Mouse (Mus musculus) spleen, adult 2 months (tissue): ENCODE results near the gene Rab11a. TPM values are rescaled to one million over a fixed set of nuclear protein-coding genes. Genes with fewer than 3 reads are reported as not detected.
"Not testable (repeated sequence)": the region's sequence is repeated elsewhere in the genome, so short reads cannot be mapped to it uniquely, and the experiment has no call there.

Source experiments
- DNase-seq, 2 experiments: peaks; one replicate each; pipeline versions ENCODE4 v3.0.0 to v3.0.0-alpha.2; 2012 to 2021; ENCODE audit warnings: low spot score in 2 of 2, low read depth in 1 of 2
- H3K27ac ChIP-seq: fragments of 200-500 bp; 2 replicates; pipeline ENCODE4 v1.5.1; 2012; ENCODE audit warnings: low read length, inconsistent platforms; ENCODE audit not compliant: insufficient read depth
- H3K27me3 ChIP-seq: fragments of 200-500 bp; 2 replicates; pipeline ENCODE4 v1.6.1; 2012; ENCODE audit warnings: mild to moderate bottlenecking, moderate library complexity, low read length, inconsistent platforms; ENCODE audit not compliant: control insufficient read depth, insufficient read depth
- H3K36me3 ChIP-seq: fragments of 200-500 bp; 2 replicates; pipeline ENCODE4 v1.6.1; 2012; ENCODE audit warnings: mild to moderate bottlenecking, low read length, inconsistent platforms; ENCODE audit not compliant: control insufficient read depth, insufficient read depth
- H3K4me1 ChIP-seq: fragments of 200-500 bp; 2 replicates; pipeline ENCODE4 v1.6.1; 2011; ENCODE audit warnings: inconsistent platforms; ENCODE audit not compliant: control insufficient read depth, insufficient read depth, insufficient read length
- H3K4me3 ChIP-seq: fragments of 200-500 bp; 2 replicates; pipeline ENCODE4 v1.5.1; 2011; ENCODE audit warnings: mild to moderate bottlenecking, inconsistent platforms; ENCODE audit not compliant: insufficient read depth, insufficient read length; ENCODE audit errors: extremely low read depth
- CTCF ChIP-seq: fragments of 200-500 bp; IDR thresholded peaks from 2 replicates; pipeline ENCODE4 v1.5.1; 2011; ENCODE audit warnings: mild to moderate bottlenecking, inconsistent platforms; ENCODE audit not compliant: insufficient read depth, insufficient read length, insufficient replicate concordance; ENCODE audit errors: extremely low read depth
- POLR2A ChIP-seq: fragments of 200-500 bp; IDR thresholded peaks from 2 replicates; pipeline ENCODE4 v1.6.1; 2011; ENCODE audit warnings: low read depth, low read length, inconsistent platforms
- WGBS: fragments of 180-500 bp; shearing (Covaris S2); methylation state at CpG from one replicate; pipeline ENCODE4 v1.1.7; 2018; 5-methylcytosine and 5-hydroxymethylcytosine counted together
- polyA plus RNA-seq: library from polyadenylated mRNA; depleted of rRNA; stranded (reverse); fragments of >200 nt; gene quantifications from 2 replicates; pipeline ENCODE4 v1.2.3, GENCODE M21; 2012

Rab11a gene
- polyA plus RNA-seq, 1 experiment: 38.4 TPM

GRCm38 (mm10) chr9:64734166-64734565, 3.4 kb downstream of the Rab11a start:
- Histone ChIP-seq H3K36me3 (no peaks in the 10 kb centered on the region; the same call in 1 of the 2 replicates), H3K4me1 (peaks cover 5% of the 10 kb centered on the region; the same call in 1 of the 2 replicates), H3K4me3 (no peak overlapping the region), H3K27ac (no peak overlapping the region), H3K27me3 (no peaks in the 10 kb centered on the region)
- WGBS: 58% methylated on average over 6 of the region's 6 CpGs
- no peak for DNase-seq
- TF ChIP-seq CTCF: no peak
- TF ChIP-seq POLR2A: no peak

DNA sequence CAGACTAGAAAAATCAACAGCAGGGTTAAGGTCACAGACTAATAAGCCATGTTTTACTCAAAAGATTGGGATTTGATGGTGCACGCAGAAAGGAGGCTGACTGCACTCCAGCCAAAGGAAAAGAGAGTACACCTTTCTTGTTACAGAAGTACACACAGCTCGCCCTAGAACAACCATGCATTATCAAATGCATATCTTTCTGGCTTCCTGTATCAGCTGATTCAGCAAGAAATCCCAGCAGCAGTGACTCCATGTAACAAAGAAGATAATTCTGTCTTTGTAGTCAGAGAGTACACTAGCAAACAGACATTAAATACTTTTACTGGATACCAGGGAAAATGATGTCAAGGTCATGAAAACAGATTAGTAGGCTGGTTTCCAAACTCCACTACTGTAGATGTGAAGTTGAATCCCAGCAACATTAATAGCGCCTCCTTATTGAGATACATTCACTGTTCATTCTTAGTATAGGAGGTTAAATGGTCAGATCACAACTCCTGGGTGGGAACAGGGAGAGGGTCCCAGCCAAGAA, 6.5 kb downstream of the Rab11a start:
- no peak overlapping the region for H3K4me3 ChIP-seq
- H3K27me3 ChIP-seq: no peaks in the 10 kb centered on the region
- H3K36me3 ChIP-seq: peaks cover 8% of the 10 kb centered on the region
- H3K4me1 ChIP-seq: peaks cover 2% of the 10 kb centered on the region; the same call in 1 of the 2 replicates
- no peak for DNase-seq
- TF ChIP-seq CTCF (no peak), POLR2A (no peak)
- WGBS: 87% methylated on average over 3 of the region's 3 CpGs
- no peak overlapping the region for H3K27ac ChIP-seq

GRCm38 (mm10) chr9:64726454-64726853, 11.1 kb downstream of the Rab11a start:
- H3K36me3 ChIP-seq: peaks cover 17% of the 10 kb centered on the region
- H3K4me1 ChIP-seq: no peaks in the 10 kb centered on the region
- DNase-seq: no peak
- no peaks in the 10 kb centered on the region for H3K27me3 ChIP-seq
- WGBS: 94% methylated on average over 5 of the region's 5 CpGs
- no peak overlapping the region for H3K27ac ChIP-seq
- no peak for TF ChIP-seq POLR2A
- TF ChIP-seq CTCF: no peak
- no peak overlapping the region for H3K4me3 ChIP-seq

- DNase-seq: no peak
- Histone ChIP-seq H3K27ac (no peak overlapping the region), H3K27me3 (no peaks in the 10 kb centered on the region), H3K4me1 (no peaks in the 10 kb centered on the region), H3K4me3 (no peak overlapping the region), H3K36me3 (peaks cover 13% of the 10 kb centered on the region)
- WGBS: 90% methylated on average over 5 of the region's 5 CpGs
- TF ChIP-seq CTCF (no peak), POLR2A (no peak)
Measured at GRCm38 (mm10) chr9:64719526-64720163, 17.9 kb downstream of the Rab11a start.

DNA sequence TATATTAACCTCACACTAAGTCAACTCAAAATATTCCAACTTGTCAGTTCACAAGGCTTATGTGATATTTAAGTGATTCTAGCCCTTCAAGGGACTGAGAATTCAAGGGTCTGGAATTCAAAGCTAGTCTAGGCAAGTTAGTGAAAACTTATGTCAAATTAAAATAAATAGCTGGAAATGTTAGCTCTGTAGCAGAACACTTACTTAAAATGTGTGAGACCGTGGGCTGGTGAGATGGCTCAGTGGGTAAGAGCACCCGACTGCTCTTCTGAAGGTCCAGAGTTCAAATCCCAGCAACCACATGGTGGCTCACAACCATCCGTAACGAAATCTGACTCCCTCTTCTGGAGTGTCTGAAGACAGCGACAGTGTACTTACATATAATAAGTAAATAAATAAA, 27.3 kb downstream of the Rab11a start:
- not testable (repeated sequence) for H3K27ac ChIP-seq, DNase-seq, H3K36me3 ChIP-seq, H3K4me3 ChIP-seq, H3K27me3 ChIP-seq, H3K4me1 ChIP-seq
- 92% methylated on average over 5 of the region's 5 CpGs for WGBS

GRCm38 (mm10) chr9:64704073-64704840, 33.3 kb downstream of the Rab11a start:
- Histone ChIP-seq H3K27me3 (no peaks in the 10 kb centered on the region), H3K4me3 (no peak overlapping the region), H3K4me1 (peaks cover 14% of the 10 kb centered on the region), H3K36me3 (peaks cover 6% of the 10 kb centered on the region; the same call in 1 of the 2 replicates), H3K27ac (no peak overlapping the region)
- TF ChIP-seq CTCF (no peak), POLR2A (no peak)
- 81% methylated on average over 5 of the region's 5 CpGs for WGBS
- no peak for DNase-seq

DNA sequence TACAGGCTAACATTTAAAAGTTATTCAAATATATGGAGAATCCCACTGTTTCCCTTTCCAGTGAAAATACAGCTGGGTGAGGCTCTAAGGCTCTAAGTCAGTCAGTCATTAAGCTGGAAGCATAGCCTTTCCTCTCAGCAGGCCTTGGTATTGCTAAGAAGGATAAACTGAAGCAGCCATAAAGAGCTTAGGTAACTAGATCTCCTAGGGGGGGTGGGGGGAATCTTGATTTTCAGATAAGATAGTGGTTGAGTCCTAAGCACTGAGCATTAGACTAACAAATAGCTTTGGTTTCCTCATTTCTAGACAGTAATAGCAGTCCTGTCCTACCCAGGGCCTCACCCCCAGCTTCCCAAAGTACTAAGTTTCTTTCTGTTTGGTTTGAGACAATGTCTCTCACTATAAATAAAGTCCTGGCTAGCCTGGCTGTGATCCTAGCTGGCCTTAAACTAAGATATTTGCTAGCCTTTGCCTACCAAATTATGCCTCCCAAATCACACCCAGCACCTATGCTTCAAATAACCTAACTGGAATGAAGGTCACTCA, 34.1 kb downstream of the Rab11a start:
- DNase-seq: no peak
- H3K4me1 ChIP-seq: peaks cover 14% of the 10 kb centered on the region
- no peaks in the 10 kb centered on the region for H3K27me3 ChIP-seq
- TF ChIP-seq CTCF: no peak
- no peak for TF ChIP-seq POLR2A
- no peak overlapping the region for H3K27ac ChIP-seq
- H3K36me3 ChIP-seq: peaks cover 6% of the 10 kb centered on the region; the same call in 1 of the 2 replicates
- H3K4me3 ChIP-seq: no peak overlapping the region
